Mouse (Mus musculus) stomach, embryonic 14.5 days (tissue): Measurements from ENCODE around the gene Psrc1. TPM values are rescaled to one million over a fixed set of nuclear protein-coding genes. Genes with fewer than 3 reads are reported as not detected.

Experiments
- ATAC-seq: fragments of 200-750 bp; cut with Nextera tagmentation; 2 replicates; pipeline ENCODE4 v1.8.0; 2017; ENCODE audit warnings: low read depth, moderate TSS enrichment; ENCODE audit not compliant: insufficient number of reproducible peaks, insufficient read depth, low FRiP score
- H3K27ac ChIP-seq: fragments of 300-500 bp; sonication (generic); 2 replicates; pipeline ENCODE4 v1.5.1; 2014; ENCODE audit warnings: mild to moderate bottlenecking, low read length, moderate library complexity, mixed read lengths
- H3K27me3 ChIP-seq: fragments of 300-500 bp; sonication (generic); 2 replicates; pipeline ENCODE4 v1.6.1; 2014; ENCODE audit warnings: low read length, control low read depth, mixed read lengths; ENCODE audit not compliant: control insufficient read depth, insufficient read depth
- H3K36me3 ChIP-seq: fragments of 300-500 bp; sonication (generic); 2 replicates; pipeline ENCODE4 v1.6.1; 2014; ENCODE audit warnings: mild to moderate bottlenecking, control low read depth, low read length, moderate library complexity, mixed read lengths; ENCODE audit not compliant: control insufficient read depth, insufficient read depth
- H3K4me1 ChIP-seq: fragments of 300-500 bp; sonication (generic); 2 replicates; pipeline ENCODE4 v1.6.1; 2014; ENCODE audit warnings: low read length, control low read depth, mixed read lengths; ENCODE audit not compliant: control insufficient read depth, insufficient read depth
- H3K4me2 ChIP-seq: fragments of 300-500 bp; sonication (generic); replicated peaks from 2 replicates; pipeline ENCODE4 v1.6.1; 2014; ENCODE audit warnings: low read depth, low read length, control low read depth
- H3K4me3 ChIP-seq: fragments of 300-500 bp; sonication (generic); 2 replicates; pipeline ENCODE4 v1.5.1; 2014; ENCODE audit warnings: low read depth, low read length, control low read depth
- H3K9ac ChIP-seq: fragments of 300-500 bp; sonication (generic); replicated peaks from 2 replicates; pipeline ENCODE4 v1.6.1; 2014; ENCODE audit warnings: low read depth, mild to moderate bottlenecking, control low read depth, low read length, moderate library complexity, mixed read lengths
- H3K9me3 ChIP-seq: fragments of 300-500 bp; sonication (generic); 2 replicates; pipeline ENCODE4 v1.6.1; 2016; ENCODE audit warnings: low read depth, low read length, control low read depth; ENCODE audit not compliant: control insufficient read depth
- WGBS: fragments of 180-500 bp; shearing (Covaris S2); extraction: QIAGEN DNeasy Blood & Tissue Kit; methylation state at CpG from one replicate; pipeline ENCODE4 v1.1.7; 2014; 5-methylcytosine and 5-hydroxymethylcytosine counted together
- polyA plus RNA-seq: library from polyadenylated mRNA; unstranded; fragments of >200 nt; fragmentation: Nextera tagmentation; extraction: Ambion mirVana; gene quantifications from 2 replicates; pipeline ENCODE4 v1.2.1, GENCODE M21; 2014

Psrc1 gene
- polyA plus RNA-seq: 39.3 and 44.4 TPM in 2 replicates

DNA sequence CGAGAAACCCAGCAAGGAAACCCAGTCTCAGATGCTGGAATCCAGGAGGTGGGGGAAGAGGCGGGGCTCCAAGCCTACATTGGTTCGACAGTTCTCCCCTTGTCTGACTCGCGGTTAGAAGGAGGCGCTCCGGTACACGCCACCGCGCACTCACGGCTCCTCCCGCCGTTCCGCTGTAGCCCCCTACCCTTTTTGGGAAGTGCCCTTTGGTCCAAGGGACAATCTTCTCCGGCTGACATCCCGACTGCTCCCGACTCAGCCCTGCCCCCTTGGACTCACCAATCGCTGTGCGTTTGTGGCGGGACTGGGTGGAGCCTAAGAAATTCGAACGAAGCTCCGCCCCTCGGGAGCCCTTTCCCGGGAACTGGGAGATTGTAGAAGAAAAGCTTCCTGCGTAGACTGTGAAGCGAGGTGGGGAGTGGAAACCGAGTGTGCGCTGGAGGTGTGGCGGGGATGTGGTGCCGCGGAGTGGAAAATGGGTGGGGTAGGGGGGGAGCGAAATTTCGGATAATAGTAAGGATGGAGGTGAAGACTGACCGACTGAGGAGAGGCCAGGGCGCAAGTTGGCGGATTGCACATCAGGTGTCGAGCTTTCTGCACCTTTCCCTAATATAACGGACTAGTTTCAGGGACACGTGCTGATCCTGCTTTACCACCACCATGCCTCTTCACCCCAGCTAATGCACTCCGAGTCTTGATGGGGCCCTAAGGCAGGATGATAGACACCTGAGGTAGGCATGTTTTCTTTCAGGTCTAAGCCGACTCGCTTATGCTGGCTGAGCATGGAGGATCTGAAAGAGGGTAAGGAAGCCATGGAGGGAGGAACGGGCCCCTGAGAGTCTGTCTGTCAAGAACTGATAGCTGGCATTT is at the start of gene Psrc1:
Psrc1 (plus strand) TSS at position 355 of the 870 bp plus-strand sequence.
- peak within 1 kb of the TSS; percentile 78 for H3K4me2 ChIP-seq
- ATAC-seq: peak; percentile 91
- no peaks in the 10 kb centered on the region for H3K27me3 ChIP-seq
- H3K9ac ChIP-seq: 0 out of 2 replicates have a peak within 1 kb of the TSS, but pooled peaks have one; percentile 30
- peaks cover 18% of the 10 kb centered on the region for H3K4me1 ChIP-seq
- peaks cover 17% of the 10 kb centered on the region for H3K36me3 ChIP-seq
- H3K27ac ChIP-seq: peak within 1 kb of the TSS; percentile 39; the same call in 1 of the 2 replicates
- peak within 1 kb of the TSS; percentile 56 for H3K4me3 ChIP-seq
- under 1% methylated on average over 44 of the region's 44 CpGs for WGBS
- no peaks in the 10 kb centered on the region for H3K9me3 ChIP-seq

GRCm38 (mm10) chr3:108336878-108337277 is 46.8 kb upstream of the Psrc1 start:
- Histone ChIP-seq H3K27me3 (no peaks in the 10 kb centered on the region), H3K9me3 (no peaks in the 10 kb centered on the region), H3K4me2 (no peak overlapping the region), H3K36me3 (peaks cover 38% of the 10 kb centered on the region), H3K9ac (no peak overlapping the region), H3K27ac (no peak overlapping the region), H3K4me1 (no peaks in the 10 kb centered on the region), H3K4me3 (no peak overlapping the region)
- no peak for ATAC-seq
- WGBS: 91% methylated on average over 5 of the region's 5 CpGs

DNA sequence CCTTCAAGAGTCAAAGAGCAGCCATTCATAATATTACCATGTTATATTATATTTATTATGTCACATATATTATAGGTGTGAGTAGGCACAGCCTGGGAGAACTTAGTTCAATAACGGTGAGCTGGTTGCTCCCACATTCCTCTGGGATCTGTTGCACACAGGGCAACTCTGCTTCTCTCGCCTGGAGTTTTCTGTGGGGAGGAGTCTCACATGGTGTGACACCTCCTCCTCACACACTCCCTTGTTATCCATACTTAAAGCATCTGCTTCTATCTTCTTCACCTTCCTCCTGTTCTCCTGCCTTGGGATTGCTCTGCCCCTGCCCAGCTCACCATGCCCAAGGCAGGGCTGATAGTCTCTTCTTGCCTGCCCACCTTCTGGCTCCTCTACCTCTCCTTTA is 42.6 kb upstream of the Psrc1 start:
- no peak overlapping the region for H3K27ac ChIP-seq
- H3K4me1 ChIP-seq: no peaks in the 10 kb centered on the region
- H3K27me3 ChIP-seq: no peaks in the 10 kb centered on the region
- WGBS: 75% methylated on average over 2 of the region's 2 CpGs
- no peak overlapping the region for H3K4me2 ChIP-seq
- peaks cover 31% of the 10 kb centered on the region for H3K36me3 ChIP-seq
- no peak for ATAC-seq
- no peak overlapping the region for H3K4me3 ChIP-seq
- no peaks in the 10 kb centered on the region for H3K9me3 ChIP-seq
- no peak overlapping the region for H3K9ac ChIP-seq

DNA sequence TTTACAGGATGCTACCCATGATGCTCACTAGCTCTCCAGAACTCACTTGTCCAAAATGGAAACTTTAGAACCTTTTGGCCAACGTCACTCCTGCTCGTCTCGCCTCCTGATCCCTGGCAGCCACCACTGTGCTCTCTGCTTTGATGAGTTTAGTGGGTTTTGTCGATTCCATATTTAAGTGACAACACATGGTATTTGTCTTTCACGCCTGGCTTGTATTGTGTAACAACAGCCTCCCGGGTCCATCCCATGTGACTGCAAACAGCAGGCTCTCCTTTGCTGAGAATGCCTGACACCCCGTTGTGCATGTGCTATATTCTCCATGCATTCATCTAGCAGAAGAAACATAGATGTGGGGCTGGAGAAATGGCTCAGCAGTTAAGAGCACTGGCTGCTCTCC is 41.5 kb upstream of the Psrc1 start:
- no peaks in the 10 kb centered on the region for H3K9me3 ChIP-seq
- H3K4me3 ChIP-seq: no peak overlapping the region
- H3K27me3 ChIP-seq: no peaks in the 10 kb centered on the region
- H3K4me2 ChIP-seq: no peak overlapping the region
- no peak overlapping the region for H3K27ac ChIP-seq
- H3K4me1 ChIP-seq: no peaks in the 10 kb centered on the region
- H3K36me3 ChIP-seq: peaks cover 37% of the 10 kb centered on the region
- H3K9ac ChIP-seq: no peak overlapping the region
- 82% methylated on average over 7 of the region's 7 CpGs for WGBS
- no peak for ATAC-seq

- ATAC-seq: no peak
- H3K36me3 ChIP-seq: peaks cover 31% of the 10 kb centered on the region
- 88% methylated on average over 7 of the region's 7 CpGs for WGBS
Observed at GRCm38 (mm10) chr3:108345855-108346254, 37.8 kb upstream of the Psrc1 start.

DNA sequence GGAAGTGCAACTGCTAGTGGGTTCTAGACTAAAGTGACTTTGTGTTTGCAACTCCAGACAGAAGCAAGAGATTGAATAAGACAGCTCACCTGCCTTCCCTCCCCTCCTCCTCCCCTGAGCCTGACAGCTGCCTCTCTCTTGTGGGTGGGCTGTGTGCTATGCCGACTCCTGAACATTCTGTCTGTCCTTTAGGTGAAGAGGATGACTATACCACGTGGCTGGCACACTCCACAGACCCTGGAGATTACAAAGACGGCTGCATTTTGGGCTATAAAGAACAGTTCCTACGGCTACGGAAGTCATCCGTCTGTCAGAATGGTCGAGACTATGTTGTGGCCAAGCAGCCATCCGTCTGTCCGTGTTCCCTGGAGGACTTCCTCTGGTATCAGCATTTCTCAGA is 35.3 kb upstream of the Psrc1 start:
- Histone ChIP-seq H3K27ac (no peak overlapping the region), H3K36me3 (peaks cover 28% of the 10 kb centered on the region), H3K9ac (no peak overlapping the region), H3K9me3 (no peaks in the 10 kb centered on the region), H3K4me1 (no peaks in the 10 kb centered on the region), H3K4me2 (no peak overlapping the region), H3K27me3 (no peaks in the 10 kb centered on the region), H3K4me3 (no peak overlapping the region)
- 75% methylated on average over 9 of the region's 9 CpGs for WGBS
- no peak for ATAC-seq

More at GRCm38 (mm10) chr3:108345855-108346254, 37.8 kb upstream of the Psrc1 start:
- Histone ChIP-seq H3K9ac (no peak overlapping the region), H3K9me3 (no peaks in the 10 kb centered on the region), H3K4me2 (no peak overlapping the region), H3K4me3 (no peak overlapping the region), H3K27me3 (no peaks in the 10 kb centered on the region), H3K4me1 (no peaks in the 10 kb centered on the region), H3K27ac (no peak overlapping the region)

DNA sequence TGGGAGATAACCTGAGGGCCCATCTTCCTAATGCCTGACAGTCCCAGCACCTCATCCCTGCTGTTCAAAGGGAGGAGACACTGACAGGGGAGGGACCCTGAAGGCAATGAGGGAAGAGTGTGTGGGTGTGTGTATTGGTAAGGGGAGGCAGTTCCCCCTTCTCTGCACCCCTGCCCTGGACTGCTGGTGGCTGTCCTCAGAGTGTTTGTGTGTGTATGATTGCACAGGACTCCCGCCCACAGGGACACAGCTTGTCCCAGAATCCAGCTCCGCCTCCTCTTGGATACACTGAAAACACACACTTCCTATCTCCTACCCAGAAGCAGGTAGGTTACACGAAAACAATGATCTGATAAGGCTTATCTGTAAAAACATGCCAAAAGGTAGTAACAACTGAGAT is 28.4 kb upstream of the Psrc1 start:
- H3K4me3 ChIP-seq: no peak overlapping the region
- WGBS: 85% methylated on average over 3 of the region's 3 CpGs
- H3K4me2 ChIP-seq: no peak overlapping the region
- no peaks in the 10 kb centered on the region for H3K9me3 ChIP-seq
- H3K27ac ChIP-seq: no peak overlapping the region
- peaks cover 29% of the 10 kb centered on the region; the same call in 1 of the 2 replicates for H3K36me3 ChIP-seq
- H3K9ac ChIP-seq: no peak overlapping the region
- H3K27me3 ChIP-seq: no peaks in the 10 kb centered on the region
- H3K4me1 ChIP-seq: no peaks in the 10 kb centered on the region
- no peak for ATAC-seq

GRCm38 (mm10) chr3:108357051-108357450 is 26.6 kb upstream of the Psrc1 start:
- H3K4me1 ChIP-seq: no peaks in the 10 kb centered on the region
- no peak overlapping the region for H3K4me3 ChIP-seq
- no peak overlapping the region for H3K27ac ChIP-seq
- no peaks in the 10 kb centered on the region for H3K9me3 ChIP-seq
- peaks cover 20% of the 10 kb centered on the region; the same call in 1 of the 2 replicates for H3K36me3 ChIP-seq
- no peak for ATAC-seq
- no peak overlapping the region for H3K9ac ChIP-seq
- no peaks in the 10 kb centered on the region for H3K27me3 ChIP-seq
- 85% methylated on average over 10 of the region's 10 CpGs for WGBS
- no peak overlapping the region for H3K4me2 ChIP-seq
